In genomic region chr13:54737488-54738212, GRCm38 (mm10) we compare ENCODE assay signal across 9 mouse cellular contexts. TPM values are rescaled to one million over a fixed set of nuclear protein-coding genes. Genes with fewer than 3 reads are reported as not detected.
DNase-seq lines count a peak whose midpoint lies in the region; ATAC-seq lines count a peak whose summit lies in the region.
"Had no signal": no experiment of that assay in that cellular context is flagged by ENCODE, and none has a peak within 500 bp of the region (broad histone marks: within the 10 kb centered on the region; RNA-seq: fewer than 3 reads in every experiment).

No protein-coding gene starts in this region.

- no peak overlapping the region for H3K27ac ChIP-seq in liver, embryonic 15.5 days (replicated peaks)

- no peak overlapping the region; the same call in 1 of the 2 replicates for H3K4me3 ChIP-seq in liver, embryonic 15.5 days (replicated peaks)

- H3K9me3 ChIP-seq in liver, embryonic 15.5 days (replicated peaks) = no peaks in the 10 kb centered on the region

- H3K36me3 ChIP-seq in liver, embryonic 15.5 days (replicated peaks) = no peaks in the 10 kb centered on the region

- peaks cover 55% of the 10 kb centered on the region for H3K27me3 ChIP-seq in liver, embryonic 15.5 days

- intact Hi-C loops in heart, postnatal 10 days (cut with DNase I) = no loop called here

- H3K9ac ChIP-seq in liver, embryonic 15.5 days = no peak overlapping the region

- no peaks in the 10 kb centered on the region; the same call in 1 of the 2 replicates for H3K4me1 ChIP-seq in liver, embryonic 15.5 days (replicated peaks)

- 1% methylated on average over 87 of the region's 87 CpGs for WGBS in liver, embryonic 15.5 days (ENCODE audit: insufficient replicate concordance)

- peak overlapping the region; percentile 47 for H3K4me2 ChIP-seq in liver, embryonic 15.5 days

- peak; percentile 57 for DNase-seq in adrenal gland, postnatal 14 days
- DNase-seq in adrenal gland, postnatal 4 days (ENCODE audit: low spot score in 2 of 2) = no peak
- peak; percentile 11 to 27 for DNase-seq in urinary bladder, adult 18-20 months (ENCODE audit: low spot score in 2 of 2)
- no peak for DNase-seq in urinary bladder, postnatal 10 days (ENCODE audit: low spot score)
- peak; percentile 20 to 22 for DNase-seq in heart, postnatal 10 days
- DNase-seq in B cell, adult 2 months = no peak
- no peak for DNase-seq in left cerebral cortex, adult 11 months (ENCODE audit: low spot score)

- ATAC-seq in liver, embryonic 15.5 days (ENCODE audit: insufficient read depth) = no peak; the same call in 1 of the 2 replicates

RNA-seq across cellular contexts. Expression of gene Gprin1, which starts 12.0 kb away (rescaled TPM):
- 3.5 and 5.1 TPM in 2 replicates for total RNA-seq in adrenal gland, postnatal 14 days (2021)
- total RNA-seq in adrenal gland, postnatal 4 days (2021) = 10 to 100 TPM; 10.4 to 10.5 TPM
- total RNA-seq in heart, postnatal 10 days (2021) = under 1 TPM; 0.05 to 0.10 TPM
- 0.02 and 0.05 TPM in 2 replicates for polyA plus RNA-seq in liver, embryonic 15.5 days (2015; fragmentation: Nextera tagmentation; extraction: Ambion mirVana)

RNA-seq across cellular contexts. Expression of gene Sncb, which starts 28.7 kb away (rescaled TPM):
- 0.96 and 2.5 TPM in 2 replicates for total RNA-seq in adrenal gland, postnatal 14 days (2021)
- 1 to 10 TPM; 3.9 to 4.7 TPM for total RNA-seq in adrenal gland, postnatal 4 days (2021)
- total RNA-seq in heart, postnatal 10 days (2021) = not detected
- polyA plus RNA-seq in liver, embryonic 15.5 days (2015; fragmentation: Nextera tagmentation; extraction: Ambion mirVana) = not detected in 2 replicates

RNA-seq across cellular contexts. Expression of gene Cdhr2, which starts 36.4 kb away (rescaled TPM):
- 0.22 TPM in 1 of 2 replicates, not detected in the other for total RNA-seq in adrenal gland, postnatal 14 days (2021)
- 1 to 10 TPM; 2.1 to 5.8 TPM for total RNA-seq in adrenal gland, postnatal 4 days (2021)
- not detected for total RNA-seq in heart, postnatal 10 days (2021)
- polyA plus RNA-seq in liver, embryonic 15.5 days (2015; fragmentation: Nextera tagmentation; extraction: Ambion mirVana) = 16.6 and 19.9 TPM in 2 replicates

RNA-seq across cellular contexts. Expression of gene Rnf44, which starts 43.9 kb away (rescaled TPM):
- 112 and 118 TPM in 2 replicates for total RNA-seq in adrenal gland, postnatal 14 days (2021)
- 100 to 1,000 TPM; 134 to 137 TPM for total RNA-seq in adrenal gland, postnatal 4 days (2021)
- 10 to 100 TPM; 61.2 to 62.2 TPM for total RNA-seq in heart, postnatal 10 days (2021)
- polyA plus RNA-seq in liver, embryonic 15.5 days (2015; fragmentation: Nextera tagmentation; extraction: Ambion mirVana) = 24.9 and 31.3 TPM in 2 replicates

RNA-seq across cellular contexts. Expression of gene Eif4e1b, which starts 46.1 kb away (rescaled TPM):
- total RNA-seq in adrenal gland, postnatal 14 days (2021) = not detected in 2 replicates
- total RNA-seq in adrenal gland, postnatal 4 days (2021) = not detected
- not detected for total RNA-seq in heart, postnatal 10 days (2021)
- polyA plus RNA-seq in liver, embryonic 15.5 days (2015; fragmentation: Nextera tagmentation; extraction: Ambion mirVana) = not detected in 2 replicates
- polyA plus RNA-seq: spleen, adult 2 months had no signal

Comparison
In these comparisons a context has a peak if more than half of its experiments do, and no peak if none do; other contexts are left out.
1. DNase-seq: peak in adrenal gland, postnatal 14 days (single experiment), urinary bladder, adult 18-20 months (2 of 2) and heart, postnatal 10 days (2 of 2); none in adrenal gland, postnatal 4 days (0 of 2), urinary bladder, postnatal 10 days (single experiment), B cell, adult 2 months (0 of 2) and left cerebral cortex, adult 11 months (single experiment).